Mouse (Mus musculus) midbrain, embryonic 16.5 days (tissue): ENCODE results near the gene Vps51. TPM values are rescaled to one million over a fixed set of nuclear protein-coding genes. Genes with fewer than 3 reads are reported as not detected.
A peak's percentile ranks its signal among the peaks of the same experiment; 100 is the strongest.

Experiments
- ATAC-seq: fragments of 200-750 bp; cut with Nextera tagmentation; 2 replicates; pipeline ENCODE4 v1.8.0; 2017; ENCODE audit warnings: moderate TSS enrichment
- H3K27ac ChIP-seq: fragments of 300-500 bp; sonication (generic); 2 replicates; pipeline ENCODE4 v1.5.1; 2014; ENCODE audit warnings: mild to moderate bottlenecking, low read length, mixed read lengths
- H3K27me3 ChIP-seq: fragments of 300-500 bp; sonication (generic); 2 replicates; pipeline ENCODE4 v1.6.1; 2014; ENCODE audit warnings: low read depth, low read length, mixed read lengths; ENCODE audit not compliant: control insufficient read depth, insufficient read depth
- H3K36me3 ChIP-seq: fragments of 300-500 bp; sonication (generic); 2 replicates; pipeline ENCODE4 v1.6.1; 2014; ENCODE audit warnings: mild to moderate bottlenecking, low read length, moderate library complexity, mixed read lengths; ENCODE audit not compliant: control insufficient read depth, insufficient read depth
- H3K4me1 ChIP-seq: fragments of 300-500 bp; sonication (generic); 2 replicates; pipeline ENCODE4 v1.6.1; 2014; ENCODE audit warnings: mild to moderate bottlenecking, low read length, mixed read lengths; ENCODE audit not compliant: control insufficient read depth, insufficient read depth
- H3K4me2 ChIP-seq: fragments of 300-500 bp; sonication (generic); 2 replicates; pipeline ENCODE4 v1.6.1; 2014; ENCODE audit warnings: mild to moderate bottlenecking, low read length, mixed read lengths
- H3K4me3 ChIP-seq: fragments of 300-500 bp; sonication (generic); 2 replicates; pipeline ENCODE4 v1.5.1; 2014; ENCODE audit warnings: low read depth, mild to moderate bottlenecking, low read length, moderate library complexity, mixed read lengths
- H3K9ac ChIP-seq: fragments of 300-500 bp; sonication (generic); 2 replicates; pipeline ENCODE4 v1.6.1; 2014; ENCODE audit warnings: low read depth, low read length, mixed read lengths
- H3K9me3 ChIP-seq: fragments of 300-500 bp; sonication (generic); replicated peaks from 2 replicates; pipeline ENCODE4 v1.6.1; 2014; ENCODE audit warnings: mild to moderate bottlenecking, low read length, mixed read lengths; ENCODE audit not compliant: control insufficient read depth, poor library complexity, severe bottlenecking
- WGBS: fragments of 180-500 bp; shearing (Covaris S2); extraction: QIAGEN DNeasy Blood & Tissue Kit; methylation state at CpG from one replicate; pipeline ENCODE4 v1.1.7; 2014; 5-methylcytosine and 5-hydroxymethylcytosine counted together
- polyA plus RNA-seq: library from polyadenylated mRNA; unstranded; fragments of >200 nt; fragmentation: Nextera tagmentation; extraction: Ambion mirVana; gene quantifications from 2 replicates; pipeline ENCODE4 v1.2.1, GENCODE M21; 2015

The Vps51 gene
- polyA plus RNA-seq, 1 experiment from 2014 or later, result 93.9 TPM

- no peak overlapping the region for H3K4me2 ChIP-seq
- no peak overlapping the region for H3K9ac ChIP-seq
- H3K4me3 ChIP-seq, result no peak overlapping the region
- no peak for ATAC-seq
- no peaks in the 10 kb centered on the region for H3K9me3 ChIP-seq
- WGBS, result 80% methylated on average over 4 of the region's 4 CpGs
- H3K27me3 ChIP-seq, result no peaks in the 10 kb centered on the region
- H3K27ac ChIP-seq, result no peak overlapping the region
- peaks cover 26% of the 10 kb centered on the region for H3K36me3 ChIP-seq
- H3K4me1 ChIP-seq, result peaks cover 22% of the 10 kb centered on the region
Observed at GRCm38 (mm10) chr19:6068951-6069350, 8.1 kb downstream of the Vps51 start.

- peaks cover 26% of the 10 kb centered on the region for H3K36me3 ChIP-seq
- no peaks in the 10 kb centered on the region for H3K27me3 ChIP-seq
- peak within 1 kb of the TSS; percentile 52 for H3K4me3 ChIP-seq
- peak; percentile 93 for ATAC-seq
- H3K9me3 ChIP-seq, result no peaks in the 10 kb centered on the region
- peak within 1 kb of the TSS; percentile 82 for H3K9ac ChIP-seq
- H3K27ac ChIP-seq, result peak within 1 kb of the TSS; percentile 91
- H3K4me2 ChIP-seq, result peak within 1 kb of the TSS; percentile 91
- WGBS, result 8% methylated on average over 33 of the region's 33 CpGs
- H3K4me1 ChIP-seq, result peaks cover 26% of the 10 kb centered on the region
Observed at GRCm38 (mm10) chr19:6067724-6068415, 9.2 kb downstream of the Vps51 start, which contains the start of gene Tm7sf2. Gene Tm7sf2, minus strand, starts transcription at chr19:6068373.

GRCm38 (mm10) chr19:6067011-6067723 is 9.9 kb downstream of the Vps51 start:
- peak overlapping the region; percentile 82 for H3K9ac ChIP-seq
- peak; percentile 81 for ATAC-seq
- H3K4me3 ChIP-seq, result peak overlapping the region; percentile 52
- under 1% methylated on average over 30 of the region's 30 CpGs for WGBS
- H3K36me3 ChIP-seq, result peaks cover 26% of the 10 kb centered on the region
- peak overlapping the region; percentile 91 for H3K4me2 ChIP-seq
- no peaks in the 10 kb centered on the region for H3K27me3 ChIP-seq
- H3K27ac ChIP-seq, result peak overlapping the region; percentile 91
- peaks cover 33% of the 10 kb centered on the region for H3K4me1 ChIP-seq
- no peaks in the 10 kb centered on the region for H3K9me3 ChIP-seq

GRCm38 (mm10) chr19:6066571-6066970 is 10.5 kb downstream of the Vps51 start:
- Histone ChIP-seq H3K36me3 (peaks cover 25% of the 10 kb centered on the region), H3K4me3 (peak overlapping the region; percentile 52), H3K4me1 (peaks cover 37% of the 10 kb centered on the region), H3K27ac (peak overlapping the region; percentile 91), H3K9me3 (no peaks in the 10 kb centered on the region), H3K9ac (peak overlapping the region; percentile 82), H3K4me2 (peak overlapping the region; percentile 91), H3K27me3 (no peaks in the 10 kb centered on the region)
- WGBS, result 37% methylated on average over 4 of the region's 5 CpGs
- peak; percentile 2; the same call in 1 of the 2 replicates for ATAC-seq

GRCm38 (mm10) chr19:6063081-6063480 is 13.9 kb downstream of the Vps51 start:
- no peak for ATAC-seq
- 92% methylated on average over 6 of the region's 6 CpGs for WGBS
- H3K4me1 ChIP-seq, result peaks cover 46% of the 10 kb centered on the region

DNA sequence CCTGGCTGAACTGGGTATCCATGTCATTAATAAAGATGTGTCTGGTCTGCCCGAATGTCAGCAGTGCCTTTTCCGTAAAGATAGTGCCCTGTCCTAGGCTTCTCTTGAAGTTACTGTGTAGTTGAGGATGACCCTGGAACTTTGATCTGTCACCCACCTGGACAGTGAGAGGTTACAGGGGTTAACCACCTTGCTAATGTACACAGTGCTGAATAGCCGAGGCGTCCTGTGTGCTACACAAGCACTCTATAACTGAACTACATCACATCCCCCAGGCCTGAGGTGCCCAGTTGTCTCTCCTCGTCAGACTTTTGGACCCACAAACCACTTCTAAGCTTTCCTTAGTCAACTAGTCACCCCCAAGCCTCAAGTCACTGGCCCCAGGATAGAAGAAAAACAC is 14.6 kb downstream of the Vps51 start:
- Histone ChIP-seq H3K27ac (no peak overlapping the region), H3K27me3 (no peaks in the 10 kb centered on the region), H3K4me2 (peak overlapping the region; percentile 100), H3K4me3 (peak overlapping the region; percentile 88), H3K4me1 (peaks cover 42% of the 10 kb centered on the region), H3K9me3 (no peaks in the 10 kb centered on the region), H3K36me3 (no peaks in the 10 kb centered on the region), H3K9ac (peak overlapping the region; percentile 98)
- no peak for ATAC-seq
- 67% methylated on average over 5 of the region's 5 CpGs for WGBS

More at GRCm38 (mm10) chr19:6063081-6063480, 13.9 kb downstream of the Vps51 start:
- H3K9ac ChIP-seq, result no peak overlapping the region
- H3K36me3 ChIP-seq, result no peaks in the 10 kb centered on the region
- H3K4me3 ChIP-seq, result no peak overlapping the region
- no peaks in the 10 kb centered on the region for H3K9me3 ChIP-seq
- no peaks in the 10 kb centered on the region for H3K27me3 ChIP-seq
- peak overlapping the region; percentile 100; the same call in 1 of the 2 replicates for H3K4me2 ChIP-seq
- H3K27ac ChIP-seq, result no peak overlapping the region

GRCm38 (mm10) chr19:6061641-6062302 is 15.3 kb downstream of the Vps51 start:
- Histone ChIP-seq H3K4me3 (peak overlapping the region; percentile 88), H3K4me1 (peaks cover 45% of the 10 kb centered on the region), H3K4me2 (peak overlapping the region; percentile 100), H3K9ac (peak overlapping the region; percentile 98), H3K36me3 (no peaks in the 10 kb centered on the region), H3K27ac (peak overlapping the region; percentile 92), H3K27me3 (no peaks in the 10 kb centered on the region), H3K9me3 (no peaks in the 10 kb centered on the region)
- WGBS, result 2% methylated on average over 44 of the region's 44 CpGs
- no peak for ATAC-seq

- Histone ChIP-seq H3K27ac (peak within 1 kb of the TSS; percentile 92), H3K36me3 (no peaks in the 10 kb centered on the region), H3K9ac (peak within 1 kb of the TSS; percentile 98), H3K4me1 (peaks cover 45% of the 10 kb centered on the region), H3K9me3 (no peaks in the 10 kb centered on the region), H3K4me2 (peak within 1 kb of the TSS; percentile 100), H3K4me3 (peak within 1 kb of the TSS; percentile 88), H3K27me3 (no peaks in the 10 kb centered on the region)
- ATAC-seq, result peak; percentile 76
- under 1% methylated on average over 57 of the region's 58 CpGs for WGBS
Observed at GRCm38 (mm10) chr19:6061021-6061533, 16.0 kb downstream of the Vps51 start, which contains the start of gene Znhit2. Gene Znhit2, plus strand, starts transcription at chr19:6061192.
